Mouse (Mus musculus) testis, adult 2 months (tissue): ENCODE results near the gene Tceal9.

ENCODE experiments used
- CTCF ChIP-seq: fragments of 200-500 bp; IDR thresholded peaks from 2 replicates; pipeline ENCODE4 v1.5.1; 2012; ENCODE audit warnings: low read depth, mild to moderate bottlenecking, inconsistent platforms, low read length, moderate library complexity; ENCODE audit not compliant: control insufficient read depth, insufficient read depth, insufficient replicate concordance
- POLR2A ChIP-seq: fragments of 200-500 bp; IDR thresholded peaks from 2 replicates; pipeline ENCODE4 v1.6.1; 2012; ENCODE audit warnings: low read depth, mild to moderate bottlenecking, inconsistent platforms, low read length, moderate library complexity; ENCODE audit not compliant: control insufficient read depth

DNA sequence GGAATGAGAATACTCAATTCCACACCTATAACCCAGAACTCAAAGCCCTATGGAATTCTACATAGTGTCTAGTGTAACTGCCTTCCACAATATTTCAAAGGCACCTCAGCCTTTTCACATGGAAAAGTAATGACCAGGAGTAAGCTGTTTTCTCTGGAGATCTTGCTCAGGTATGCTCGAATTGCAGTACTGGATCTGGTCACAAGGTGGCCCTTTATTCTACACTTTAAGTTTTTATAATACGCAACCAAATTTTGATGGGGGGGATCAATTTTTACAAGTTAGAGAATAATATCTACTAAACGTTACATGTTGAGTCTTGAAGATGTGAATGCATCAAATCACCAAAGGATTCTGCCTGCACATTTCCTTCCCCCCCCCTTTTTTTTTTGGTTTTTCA lies 6.8 kb upstream of the Tceal9 start:
- TF ChIP-seq CTCF (no peak), POLR2A (no peak)
